Mouse (Mus musculus) testis, adult 2 months (tissue): ENCODE results near the gene Dazap1. TPM values are rescaled to one million over a fixed set of nuclear protein-coding genes. Genes with fewer than 3 reads are reported as not detected.

Experiments
- H3K27ac ChIP-seq: fragments of 200-500 bp; 2 replicates; pipeline ENCODE4 v1.5.1; 2012; ENCODE audit warnings: low read depth, low read length; ENCODE audit not compliant: control insufficient read depth, insufficient read depth
- H3K27me3 ChIP-seq: fragments of 200-500 bp; 2 replicates; pipeline ENCODE4 v1.6.1; 2012; ENCODE audit warnings: mild to moderate bottlenecking, low read length, moderate library complexity; ENCODE audit not compliant: control insufficient read depth, insufficient read depth
- H3K36me3 ChIP-seq: fragments of 200-500 bp; 2 replicates; pipeline ENCODE4 v1.6.1; 2012; ENCODE audit warnings: mild to moderate bottlenecking, low read length; ENCODE audit not compliant: control insufficient read depth, insufficient read depth
- H3K4me1 ChIP-seq: fragments of 200-500 bp; 2 replicates; pipeline ENCODE4 v1.6.1; 2012; ENCODE audit warnings: low read length; ENCODE audit not compliant: control insufficient read depth, insufficient read depth
- H3K4me3 ChIP-seq: fragments of 200-500 bp; 2 replicates; pipeline ENCODE4 v1.5.1; 2012; ENCODE audit warnings: low read depth, mild to moderate bottlenecking, low read length, moderate library complexity, mixed read lengths; ENCODE audit not compliant: control insufficient read depth
- CTCF ChIP-seq: fragments of 200-500 bp; IDR thresholded peaks from 2 replicates; pipeline ENCODE4 v1.5.1; 2012; ENCODE audit warnings: low read depth, mild to moderate bottlenecking, inconsistent platforms, low read length, moderate library complexity; ENCODE audit not compliant: control insufficient read depth, insufficient read depth, insufficient replicate concordance
- POLR2A ChIP-seq: fragments of 200-500 bp; IDR thresholded peaks from 2 replicates; pipeline ENCODE4 v1.6.1; 2012; ENCODE audit warnings: low read depth, mild to moderate bottlenecking, inconsistent platforms, low read length, moderate library complexity; ENCODE audit not compliant: control insufficient read depth
- polyA plus RNA-seq: library from polyadenylated mRNA; depleted of rRNA; stranded (reverse); fragments of >200 nt; gene quantifications from 2 replicates; pipeline ENCODE4 v1.2.3, GENCODE M21; 2012

Gene Dazap1
- polyA plus RNA-seq, 1 experiment, result 97.5 TPM

DNA sequence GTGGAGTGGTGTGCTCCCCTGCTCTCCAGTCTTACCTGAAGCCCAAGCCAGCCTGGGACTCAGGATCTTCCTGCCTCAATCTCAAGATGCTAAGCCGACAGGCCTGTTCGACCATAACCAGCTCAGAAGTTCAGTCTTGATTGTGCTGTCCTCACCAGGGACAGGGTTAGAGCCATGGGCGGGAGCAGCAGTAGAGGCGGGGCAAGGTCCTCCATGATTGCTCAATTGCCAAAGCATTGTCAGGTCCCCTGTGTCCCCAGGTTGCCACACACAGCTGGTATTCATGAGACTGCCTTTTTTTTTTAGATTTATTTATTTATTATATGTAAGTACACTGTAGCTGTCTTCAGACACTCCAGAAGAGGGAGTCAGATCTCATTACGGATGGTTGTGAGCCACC, 15.0 kb downstream of the Dazap1 start:
- peaks cover 4% of the 10 kb centered on the region for H3K36me3 ChIP-seq
- TF ChIP-seq CTCF, result no peak
- no peak for TF ChIP-seq POLR2A

GRCm38 (mm10) chr10:80278390-80278789, 17.1 kb downstream of the Dazap1 start:
- no peaks in the 10 kb centered on the region for H3K4me1 ChIP-seq
- H3K27ac ChIP-seq, result no peak overlapping the region
- H3K27me3 ChIP-seq, result no peaks in the 10 kb centered on the region
- no peak for TF ChIP-seq POLR2A
- no peak for TF ChIP-seq CTCF
- no peak overlapping the region for H3K4me3 ChIP-seq
- H3K36me3 ChIP-seq, result peaks cover 4% of the 10 kb centered on the region

More for the DNA sequence above, 15.0 kb downstream of the Dazap1 start:
- Histone ChIP-seq H3K27ac (no peak overlapping the region), H3K27me3 (no peaks in the 10 kb centered on the region), H3K4me3 (no peak overlapping the region), H3K4me1 (peaks cover 3% of the 10 kb centered on the region; the same call in 1 of the 2 replicates)

GRCm38 (mm10) chr10:80279273-80279672, 18.0 kb downstream of the Dazap1 start:
- Histone ChIP-seq H3K27me3 (no peaks in the 10 kb centered on the region), H3K27ac (no peak overlapping the region), H3K4me1 (no peaks in the 10 kb centered on the region), H3K4me3 (no peak overlapping the region), H3K36me3 (peaks cover 4% of the 10 kb centered on the region)
- no peak for TF ChIP-seq POLR2A
- no peak for TF ChIP-seq CTCF

GRCm38 (mm10) chr10:80281304-80281703, 20.0 kb downstream of the Dazap1 start:
- H3K36me3 ChIP-seq, result peaks cover 2% of the 10 kb centered on the region
- no peaks in the 10 kb centered on the region for H3K4me1 ChIP-seq
- no peak overlapping the region for H3K27ac ChIP-seq
- no peak overlapping the region for H3K4me3 ChIP-seq
- no peaks in the 10 kb centered on the region for H3K27me3 ChIP-seq
- TF ChIP-seq CTCF (no peak), POLR2A (no peak)

- no peak for TF ChIP-seq CTCF
- no peak for TF ChIP-seq POLR2A
- Histone ChIP-seq H3K4me1 (no peaks in the 10 kb centered on the region), H3K27me3 (no peaks in the 10 kb centered on the region), H3K36me3 (peaks cover 2% of the 10 kb centered on the region), H3K27ac (no peak overlapping the region), H3K4me3 (no peak overlapping the region)
Measured at GRCm38 (mm10) chr10:80281921-80282371, 20.7 kb downstream of the Dazap1 start.

GRCm38 (mm10) chr10:80282481-80283441, 21.5 kb downstream of the Dazap1 start:
- Histone ChIP-seq H3K27ac (no peak overlapping the region), H3K4me1 (no peaks in the 10 kb centered on the region), H3K36me3 (no peaks in the 10 kb centered on the region; the same call in none of the 2 replicates), H3K27me3 (no peaks in the 10 kb centered on the region), H3K4me3 (no peak overlapping the region)
- TF ChIP-seq CTCF (no peak), POLR2A (no peak)

DNA sequence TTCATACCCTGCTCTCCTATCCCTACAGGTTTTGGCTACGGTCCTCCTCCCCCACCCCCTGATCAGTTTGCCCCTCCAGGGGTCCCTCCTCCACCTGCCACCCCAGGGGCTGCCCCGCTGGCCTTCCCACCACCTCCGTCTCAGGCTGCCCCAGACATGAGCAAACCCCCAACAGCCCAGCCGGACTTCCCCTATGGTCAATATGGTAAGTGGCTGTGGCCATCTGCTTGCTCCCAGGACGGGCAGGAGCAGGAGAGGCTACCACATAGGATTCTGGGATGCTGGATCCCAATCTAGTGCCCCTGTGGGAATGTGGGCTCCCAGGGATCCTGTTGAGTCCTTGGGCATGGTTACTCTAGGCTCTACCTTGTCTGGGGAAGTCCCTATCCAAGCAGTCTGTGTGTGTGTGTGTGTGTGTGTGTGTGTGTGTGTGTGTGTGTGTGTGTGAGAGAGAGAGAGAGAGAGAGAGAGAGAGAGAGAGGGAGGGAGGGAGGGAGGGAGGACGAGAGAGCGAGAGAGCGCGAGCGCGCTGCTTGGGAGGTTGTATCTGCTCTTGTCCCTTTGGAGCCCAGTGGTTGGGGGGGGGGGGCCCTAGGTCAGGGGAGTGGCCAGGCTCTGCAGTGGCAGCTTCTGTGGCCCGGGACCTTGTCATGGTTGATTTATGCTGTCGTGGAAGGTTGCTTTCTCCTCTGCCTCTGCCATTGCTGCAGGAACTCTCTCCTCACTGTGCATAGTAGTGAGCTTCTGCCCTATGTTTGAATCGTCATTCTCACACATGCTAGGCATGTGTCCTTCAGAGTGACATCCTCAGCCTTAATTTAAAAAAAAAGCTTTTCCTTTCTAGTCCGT, 24.2 kb downstream of the Dazap1 start:
- no peaks in the 10 kb centered on the region for H3K4me1 ChIP-seq
- no peak for TF ChIP-seq CTCF
- TF ChIP-seq POLR2A, result no peak
- H3K27me3 ChIP-seq, result no peaks in the 10 kb centered on the region
- H3K4me3 ChIP-seq, result no peak overlapping the region
- H3K36me3 ChIP-seq, result no peaks in the 10 kb centered on the region; the same call in none of the 2 replicates
- H3K27ac ChIP-seq, result no peak overlapping the region
